Mouse (Mus musculus) liver, embryonic 12.5 days (tissue): ENCODE results near the gene Fmo1. TPM values are rescaled to one million over a fixed set of nuclear protein-coding genes. Genes with fewer than 3 reads are reported as not detected.

Source experiments
- polyA plus RNA-seq: library from polyadenylated mRNA; unstranded; fragments of >200 nt; fragmentation: Nextera tagmentation; extraction: Ambion mirVana; gene quantifications from 2 replicates; pipeline ENCODE4 v1.2.1, GENCODE M21; 2016

Fmo1 gene
- polyA plus RNA-seq, 1 experiment from 2014 or later = 3.8 TPM

Other genes with a start within 250 kb of the Fmo1 start
- not detected in 2 replicates for gene Myoc, start 227.5 kb downstream of the Fmo1 start, polyA plus RNA-seq
- gene Myocos, start 208.4 kb downstream of the Fmo1 start, polyA plus RNA-seq = not detected in 2 replicates
- 63.0 and 68.1 TPM in 2 replicates for gene Prrc2c, start 126.1 kb downstream of the Fmo1 start, polyA plus RNA-seq
- 0.67 and 0.79 TPM in 2 replicates for gene Fmo4, start 52.6 kb downstream of the Fmo1 start, polyA plus RNA-seq
- 0.07 and 0.11 TPM in 2 replicates for gene Fmo2, start 32.1 kb upstream of the Fmo1 start, polyA plus RNA-seq
- not detected in 2 replicates for gene Fmo6, start 70.9 kb upstream of the Fmo1 start, polyA plus RNA-seq
- not detected in 2 replicates for gene Fmo3, start 117.9 kb upstream of the Fmo1 start, polyA plus RNA-seq
- not detected in 2 replicates for gene Mroh9, start 219.1 kb upstream of the Fmo1 start, polyA plus RNA-seq